Mouse (Mus musculus) C2C12 (cell line): Measurements from ENCODE around the gene Myod1.

Experiments used
- CEBPB ChIP-seq: IDR thresholded peaks from one replicate; pipeline ENCODE4 v1.6.1; 2011; ENCODE audit warnings: low read depth, mild to moderate bottlenecking, control low read depth, moderate library complexity
- CTCF ChIP-seq: IDR thresholded peaks from one replicate; pipeline ENCODE4 v1.5.1; 2011; ENCODE audit not compliant: control insufficient read depth, insufficient read depth, insufficient read length
- MAX ChIP-seq: IDR thresholded peaks from one replicate; pipeline ENCODE4 v1.6.1; 2011; ENCODE audit warnings: mild to moderate bottlenecking, control low read depth
- MYOD1 ChIP-seq: IDR thresholded peaks from one replicate; pipeline ENCODE4 v1.6.1; 2011; ENCODE audit warnings: low read depth; ENCODE audit not compliant: control insufficient read depth, insufficient read length
- USF1 ChIP-seq: IDR thresholded peaks from one replicate; pipeline ENCODE4 v1.6.1; 2011; ENCODE audit warnings: low read depth, mild to moderate bottlenecking, control low read depth, moderate library complexity

DNA sequence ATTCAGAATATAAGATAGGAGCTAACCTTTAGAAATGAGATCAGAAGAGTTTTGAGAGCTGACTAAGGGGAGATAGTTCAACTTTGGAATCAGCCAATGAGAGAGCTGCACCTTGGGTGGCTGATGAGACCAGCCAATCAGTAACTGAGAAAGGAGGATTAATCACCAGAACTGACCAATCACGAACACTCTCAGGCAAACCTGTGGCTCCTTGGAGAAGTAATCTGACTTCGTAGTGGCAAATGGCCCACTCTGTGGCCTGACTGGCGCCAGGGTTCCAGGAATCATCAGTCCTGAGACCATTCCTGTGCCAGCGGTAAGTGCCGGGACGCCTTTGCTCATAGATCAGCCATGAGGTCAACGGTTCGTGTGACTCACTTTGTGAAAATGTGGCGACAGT is 38.9 kb upstream of the Myod1 start:
- TF ChIP-seq MYOD1 = peak; percentile 41
- no peak for TF ChIP-seq CTCF
- no peak for TF ChIP-seq USF1
- TF ChIP-seq MAX = no peak
- no peak for TF ChIP-seq CEBPB
